Mouse (Mus musculus) hindbrain, embryonic 14.5 days (tissue): Measurements from ENCODE around the gene Skap1. TPM values are rescaled to one million over a fixed set of nuclear protein-coding genes. Genes with fewer than 3 reads are reported as not detected.

Source experiments
- ATAC-seq: fragments of 200-750 bp; cut with Nextera tagmentation; 2 replicates; pipeline ENCODE4 v1.8.0; 2017; ENCODE audit warnings: moderate number of reproducible peaks, mild to moderate bottlenecking, moderate TSS enrichment, moderate library complexity; ENCODE audit not compliant: low FRiP score
- DNase-seq: peaks from one replicate; pipeline ENCODE4 v3.0.0-alpha.2; 2015; ENCODE audit warnings: low spot score
- H3K27ac ChIP-seq: fragments of 300-500 bp; sonication (generic); 2 replicates; pipeline ENCODE4 v1.5.1; 2014; ENCODE audit warnings: mild to moderate bottlenecking, moderate library complexity
- H3K27me3 ChIP-seq: fragments of 300-500 bp; sonication (generic); 2 replicates; pipeline ENCODE4 v1.6.1; 2014; ENCODE audit warnings: mild to moderate bottlenecking, low read length, mixed read lengths; ENCODE audit not compliant: control insufficient read depth, insufficient read depth
- H3K36me3 ChIP-seq: fragments of 300-500 bp; sonication (generic); replicated peaks from 2 replicates; pipeline ENCODE4 v1.6.1; 2014; ENCODE audit not compliant: control insufficient read depth, insufficient read depth
- H3K4me1 ChIP-seq: fragments of 300-500 bp; sonication (generic); replicated peaks from 2 replicates; pipeline ENCODE4 v1.6.1; 2014; ENCODE audit warnings: antibody characterized with exemption, low read length, mixed read lengths; ENCODE audit not compliant: control insufficient read depth, insufficient read depth
- H3K4me2 ChIP-seq: fragments of 300-500 bp; sonication (generic); replicated peaks from 2 replicates; pipeline ENCODE4 v1.6.1; 2014; ENCODE audit warnings: mild to moderate bottlenecking, moderate library complexity
- H3K4me3 ChIP-seq: fragments of 300-500 bp; sonication (generic); replicated peaks from 2 replicates; pipeline ENCODE4 v1.5.1; 2014; ENCODE audit warnings: mild to moderate bottlenecking, low read length
- H3K9ac ChIP-seq: fragments of 300-500 bp; sonication (generic); 2 replicates; pipeline ENCODE4 v1.6.1; 2014
- H3K9me3 ChIP-seq: fragments of 300-500 bp; sonication (generic); 2 replicates; pipeline ENCODE4 v1.6.1; 2016; ENCODE audit warnings: low read length; ENCODE audit not compliant: control insufficient read depth
- WGBS: fragments of 180-500 bp; shearing (Covaris S2); extraction: QIAGEN DNeasy Blood & Tissue Kit; methylation state at CpG from one replicate; pipeline ENCODE4 v1.1.7; 2014; 5-methylcytosine and 5-hydroxymethylcytosine counted together
- polyA plus RNA-seq: library from polyadenylated mRNA; unstranded; fragments of >200 nt; fragmentation: Nextera tagmentation; extraction: Ambion mirVana; gene quantifications from 2 replicates; pipeline ENCODE4 v1.2.1, GENCODE M21; 2014

The Skap1 gene
- polyA plus RNA-seq, 1 experiment from 2014 or later = 10.3 TPM

- no peaks in the 10 kb centered on the region for H3K36me3 ChIP-seq
- H3K4me3 ChIP-seq = no peak overlapping the region
- 40% methylated on average over 2 of the region's 2 CpGs for whole genome bisulfite sequencing
- no peak for DNase-seq
- H3K4me2 ChIP-seq = no peak overlapping the region
- no peak for ATAC-seq
- no peak overlapping the region for H3K9ac ChIP-seq
- no peaks in the 10 kb centered on the region for H3K27me3 ChIP-seq
- peak overlapping the region; percentile 74; the same call in 1 of the 2 replicates for H3K27ac ChIP-seq
- H3K4me1 ChIP-seq = peaks cover 41% of the 10 kb centered on the region
- no peaks in the 10 kb centered on the region for H3K9me3 ChIP-seq
Measured at GRCm38 (mm10) chr11:96728577-96728976, 264.2 kb downstream of the Skap1 start.

GRCm38 (mm10) chr11:96729462-96729861 is 265.1 kb downstream of the Skap1 start:
- peaks cover 41% of the 10 kb centered on the region for H3K4me1 ChIP-seq
- H3K27ac ChIP-seq = peak overlapping the region; percentile 74
- H3K9me3 ChIP-seq = no peaks in the 10 kb centered on the region
- H3K9ac ChIP-seq = no peak overlapping the region
- H3K4me3 ChIP-seq = no peak overlapping the region
- H3K36me3 ChIP-seq = no peaks in the 10 kb centered on the region
- H3K27me3 ChIP-seq = no peaks in the 10 kb centered on the region
- H3K4me2 ChIP-seq = peak overlapping the region; percentile 30
- DNase-seq = no peak
- ATAC-seq = no peak
- WGBS = 13% methylated on average over 9 of the region's 9 CpGs

- Histone ChIP-seq H3K9ac (no peak overlapping the region), H3K4me3 (no peak overlapping the region), H3K27ac (peak overlapping the region; percentile 74), H3K4me2 (no peak overlapping the region; the same call in 1 of the 2 replicates), H3K9me3 (no peaks in the 10 kb centered on the region), H3K4me1 (peaks cover 45% of the 10 kb centered on the region), H3K36me3 (no peaks in the 10 kb centered on the region), H3K27me3 (no peaks in the 10 kb centered on the region)
- DNase-seq (no peak), ATAC-seq (no peak)
- 43% methylated on average over 5 of the region's 5 CpGs for WGBS
Measured at GRCm38 (mm10) chr11:96730327-96730726, 265.9 kb downstream of the Skap1 start.

GRCm38 (mm10) chr11:96732657-96733056 is 268.3 kb downstream of the Skap1 start:
- Histone ChIP-seq H3K27me3 (no peaks in the 10 kb centered on the region), H3K36me3 (no peaks in the 10 kb centered on the region), H3K27ac (peak overlapping the region; percentile 58; the same call in 1 of the 2 replicates), H3K9ac (0 out of 2 replicates have a peak overlapping the region, but pooled peaks have one; percentile 9), H3K4me2 (no peak overlapping the region), H3K9me3 (no peaks in the 10 kb centered on the region), H3K4me3 (no peak overlapping the region), H3K4me1 (peaks cover 48% of the 10 kb centered on the region)
- 19% methylated on average over 4 of the region's 4 CpGs for WGBS
- peak; percentile 26 for DNase-seq
- ATAC-seq = no peak

- Histone ChIP-seq H3K9ac (peak overlapping the region; percentile 18), H3K36me3 (no peaks in the 10 kb centered on the region), H3K27me3 (no peaks in the 10 kb centered on the region), H3K4me1 (peaks cover 50% of the 10 kb centered on the region), H3K27ac (peak overlapping the region; percentile 86), H3K4me2 (peak overlapping the region; percentile 51), H3K4me3 (peak overlapping the region; percentile 20; the same call in 1 of the 2 replicates), H3K9me3 (no peaks in the 10 kb centered on the region)
- ATAC-seq (peak; percentile 72; the same call in 1 of the 2 replicates), DNase-seq (peak; percentile 79)
- WGBS = 1% methylated on average over 19 of the region's 19 CpGs
Measured at GRCm38 (mm10) chr11:96735908-96736307, 271.5 kb downstream of the Skap1 start.

GRCm38 (mm10) chr11:96736361-96736760 is 272.0 kb downstream of the Skap1 start:
- peak overlapping the region; percentile 20; the same call in 1 of the 2 replicates for H3K4me3 ChIP-seq
- peak overlapping the region; percentile 86 for H3K27ac ChIP-seq
- WGBS = 19% methylated on average over 11 of the region's 11 CpGs
- H3K9ac ChIP-seq = peak overlapping the region; percentile 18; the same call in 1 of the 2 replicates
- ATAC-seq (peak; percentile 24; the same call in 1 of the 2 replicates), DNase-seq (no peak)
- no peaks in the 10 kb centered on the region for H3K36me3 ChIP-seq
- H3K4me2 ChIP-seq = peak overlapping the region; percentile 51
- H3K4me1 ChIP-seq = peaks cover 53% of the 10 kb centered on the region
- H3K27me3 ChIP-seq = no peaks in the 10 kb centered on the region
- no peaks in the 10 kb centered on the region for H3K9me3 ChIP-seq

GRCm38 (mm10) chr11:96737673-96738471 is 273.5 kb downstream of the Skap1 start:
- Histone ChIP-seq H3K4me3 (no peak overlapping the region), H3K27me3 (no peaks in the 10 kb centered on the region), H3K4me2 (peak overlapping the region; percentile 15; the same call in 1 of the 2 replicates), H3K36me3 (no peaks in the 10 kb centered on the region), H3K4me1 (peaks cover 63% of the 10 kb centered on the region), H3K9me3 (no peaks in the 10 kb centered on the region), H3K27ac (peak overlapping the region; percentile 83), H3K9ac (peak overlapping the region; percentile 37)
- DNase-seq (no peak), ATAC-seq (no peak)
- WGBS = 56% methylated on average over 14 of the region's 14 CpGs

- H3K9ac ChIP-seq = peak overlapping the region; percentile 37
- no peaks in the 10 kb centered on the region for H3K27me3 ChIP-seq
- peak overlapping the region; percentile 87 for H3K27ac ChIP-seq
- no peaks in the 10 kb centered on the region for H3K9me3 ChIP-seq
- ATAC-seq = no peak
- peaks cover 68% of the 10 kb centered on the region for H3K4me1 ChIP-seq
- H3K36me3 ChIP-seq = no peaks in the 10 kb centered on the region
- DNase-seq = no peak
- H3K4me3 ChIP-seq = no peak overlapping the region
- 47% methylated on average over 12 of the region's 12 CpGs for WGBS
- peak overlapping the region; percentile 41 for H3K4me2 ChIP-seq
Measured at GRCm38 (mm10) chr11:96740796-96741195, 276.4 kb downstream of the Skap1 start.

- peak; percentile 68 for ATAC-seq
- Histone ChIP-seq H3K27ac (peak overlapping the region; percentile 87), H3K4me2 (peak overlapping the region; percentile 41), H3K9ac (peak overlapping the region; percentile 37), H3K36me3 (no peaks in the 10 kb centered on the region), H3K4me3 (no peak overlapping the region), H3K27me3 (no peaks in the 10 kb centered on the region), H3K4me1 (peaks cover 58% of the 10 kb centered on the region), H3K9me3 (no peaks in the 10 kb centered on the region)
- DNase-seq = peak; percentile 78
- 8% methylated on average over 12 of the region's 12 CpGs for WGBS
Measured at GRCm38 (mm10) chr11:96741995-96742394, 277.6 kb downstream of the Skap1 start.
